In genomic region chr12:54637033-54637432, GRCm38 (mm10) we compare ENCODE assay signal across 23 mouse cellular contexts.
"Had no signal": no experiment of that assay in that cellular context is flagged by ENCODE, and none has a peak within 500 bp of the region (broad histone marks: within the 10 kb centered on the region; RNA-seq: fewer than 3 reads in every experiment).

No protein-coding gene starts in this region.

- H3K27me3 ChIP-seq: limb, embryonic 13.5 days; liver, embryonic 12.5 days; liver, embryonic 15.5 days; lung, embryonic 15.5 days; midbrain, embryonic 12.5 days; midbrain, embryonic 15.5 days; neural tube, embryonic 13.5 days had no signal

- H3K9me3 ChIP-seq: limb, embryonic 10.5 days; liver, embryonic 12.5 days; liver, embryonic 15.5 days; lung, embryonic 15.5 days; midbrain, embryonic 12.5 days; midbrain, embryonic 15.5 days; neural tube, embryonic 13.5 days had no signal

- H3K36me3 ChIP-seq: limb, embryonic 10.5 days; liver, embryonic 12.5 days; liver, embryonic 15.5 days; lung, embryonic 15.5 days; midbrain, embryonic 12.5 days; midbrain, embryonic 15.5 days; neural tube, embryonic 13.5 days had no signal

- H3K4me2 ChIP-seq: limb, embryonic 13.5 days; liver, embryonic 12.5 days; liver, embryonic 15.5 days; lung, embryonic 15.5 days; midbrain, embryonic 12.5 days; midbrain, embryonic 15.5 days; neural tube, embryonic 13.5 days had no signal

- H3K4me1 ChIP-seq: limb, embryonic 10.5 days; limb, embryonic 13.5 days; liver, embryonic 12.5 days; liver, embryonic 15.5 days; lung, embryonic 15.5 days; midbrain, embryonic 12.5 days; midbrain, embryonic 15.5 days; neural tube, embryonic 13.5 days had no signal

- H3K9ac ChIP-seq: limb, embryonic 13.5 days; liver, embryonic 12.5 days; liver, embryonic 15.5 days; lung, embryonic 15.5 days; midbrain, embryonic 12.5 days; midbrain, embryonic 15.5 days; neural tube, embryonic 13.5 days had no signal

- H3K4me3 ChIP-seq: layer of hippocampus, adult 2 months; limb, embryonic 10.5 days; limb, embryonic 13.5 days; liver, embryonic 12.5 days; liver, embryonic 15.5 days; lung, embryonic 15.5 days; midbrain, embryonic 12.5 days; midbrain, embryonic 15.5 days; myocyte; neural tube, embryonic 13.5 days had no signal

- ATAC-seq: liver, embryonic 12.5 days; midbrain, embryonic 15.5 days had no signal

- DNase-seq: kidney, adult 2 months; kidney, postnatal 25 days; layer of hippocampus, adult 9-11 months; liver; lung, adult 18-20 months; lung, postnatal 14 days; retina, postnatal 1 day; right cerebral cortex, postnatal 25 days; thymus, adult 2 months; thymus, postnatal 14 days; thymus, postnatal 4 days had no signal

- H3K27ac ChIP-seq: kidney, postnatal 0 days; layer of hippocampus, adult 2 months; limb, embryonic 10.5 days; limb, embryonic 13.5 days; liver, embryonic 12.5 days; liver, embryonic 15.5 days; lung, embryonic 15.5 days; midbrain, embryonic 12.5 days; midbrain, embryonic 15.5 days; neural tube, embryonic 13.5 days; stomach, postnatal 0 days had no signal
